Mouse (Mus musculus) limb, embryonic 13.5 days (tissue): ENCODE results near the gene Hoxb4. TPM values are rescaled to one million over a fixed set of nuclear protein-coding genes. Genes with fewer than 3 reads are reported as not detected.

Experiments
- ATAC-seq: fragments of 200-750 bp; cut with Nextera tagmentation; 2 replicates; pipeline ENCODE4 v1.8.0; 2017; ENCODE audit warnings: low read depth, moderate number of reproducible peaks, moderate TSS enrichment; ENCODE audit not compliant: low FRiP score
- H3K27ac ChIP-seq: fragments of 300-500 bp; sonication (generic); 2 replicates; pipeline ENCODE4 v1.5.1; 2015; ENCODE audit warnings: inconsistent platforms, mild to moderate bottlenecking, moderate library complexity
- H3K27me3 ChIP-seq: fragments of 300-500 bp; sonication (generic); 2 replicates; pipeline ENCODE4 v1.6.1; 2015; ENCODE audit warnings: mild to moderate bottlenecking, inconsistent platforms
- H3K36me3 ChIP-seq: fragments of 300-500 bp; sonication (generic); 2 replicates; pipeline ENCODE4 v1.6.1; 2015; ENCODE audit warnings: inconsistent platforms, mild to moderate bottlenecking, moderate library complexity
- H3K4me1 ChIP-seq: fragments of 300-500 bp; sonication (generic); 2 replicates; pipeline ENCODE4 v1.6.1; 2015; ENCODE audit warnings: inconsistent platforms
- H3K4me2 ChIP-seq: fragments of 300-500 bp; sonication (generic); replicated peaks from 2 replicates; pipeline ENCODE4 v1.6.1; 2015; ENCODE audit warnings: inconsistent platforms, mild to moderate bottlenecking, moderate library complexity
- H3K4me3 ChIP-seq: fragments of 300-500 bp; sonication (generic); 2 replicates; pipeline ENCODE4 v1.5.1; 2015; ENCODE audit warnings: moderate library complexity, mild to moderate bottlenecking, inconsistent platforms
- H3K9ac ChIP-seq: fragments of 300-500 bp; sonication (generic); 2 replicates; pipeline ENCODE4 v1.6.1; 2015; ENCODE audit warnings: mild to moderate bottlenecking, inconsistent platforms
- H3K9me3 ChIP-seq: fragments of 300-500 bp; sonication (generic); 2 replicates; pipeline ENCODE4 v1.6.1; 2016; ENCODE audit warnings: inconsistent platforms
- WGBS: fragments of 180-500 bp; shearing (Covaris S2); methylation state at CpG from one replicate; pipeline ENCODE4 v1.1.7; 2015; 5-methylcytosine and 5-hydroxymethylcytosine counted together
- polyA plus RNA-seq: library from polyadenylated mRNA; unstranded; fragments of >200 nt; fragmentation: Nextera tagmentation; extraction: Ambion mirVana; gene quantifications from 2 replicates; pipeline ENCODE4 v1.2.1, GENCODE M21; 2015

Gene Hoxb4
- polyA plus RNA-seq, 1 experiment from 2014 or later: 0.36 TPM

GRCm38 (mm10) chr11:96295092-96295835 is 22.8 kb upstream of the Hoxb4 start:
- Histone ChIP-seq H3K9me3 (no peaks in the 10 kb centered on the region), H3K4me1 (peaks cover 7% of the 10 kb centered on the region), H3K27ac (no peak overlapping the region), H3K36me3 (no peaks in the 10 kb centered on the region), H3K27me3 (peaks cover 98% of the 10 kb centered on the region), H3K4me3 (peak overlapping the region; percentile 24), H3K9ac (no peak overlapping the region), H3K4me2 (peak overlapping the region; percentile 42)
- ATAC-seq: no peak
- WGBS: under 1% methylated on average over 30 of the region's 30 CpGs

- H3K36me3 ChIP-seq: no peaks in the 10 kb centered on the region
- H3K27ac ChIP-seq: no peak overlapping the region
- H3K4me2 ChIP-seq: no peak overlapping the region
- no peaks in the 10 kb centered on the region for H3K9me3 ChIP-seq
- peaks cover 100% of the 10 kb centered on the region for H3K27me3 ChIP-seq
- peaks cover 13% of the 10 kb centered on the region for H3K4me1 ChIP-seq
- H3K9ac ChIP-seq: no peak overlapping the region
- no peak overlapping the region for H3K4me3 ChIP-seq
- WGBS: 9% methylated on average over 2 of the region's 2 CpGs
- ATAC-seq: no peak
Observed at GRCm38 (mm10) chr11:96296997-96297396, 21.1 kb upstream of the Hoxb4 start.

- Histone ChIP-seq H3K4me3 (no peak overlapping the region), H3K27me3 (peaks cover 100% of the 10 kb centered on the region), H3K9ac (no peak overlapping the region), H3K27ac (no peak overlapping the region), H3K9me3 (no peaks in the 10 kb centered on the region), H3K4me2 (no peak overlapping the region), H3K4me1 (peaks cover 13% of the 10 kb centered on the region), H3K36me3 (no peaks in the 10 kb centered on the region)
- no peak for ATAC-seq
- 8% methylated on average over 3 of the region's 3 CpGs for WGBS
Observed at GRCm38 (mm10) chr11:96297428-96297827, 20.6 kb upstream of the Hoxb4 start.

GRCm38 (mm10) chr11:96297968-96298635 is 20.0 kb upstream of the Hoxb4 start:
- Histone ChIP-seq H3K4me3 (no peak overlapping the region), H3K4me2 (no peak overlapping the region), H3K36me3 (no peaks in the 10 kb centered on the region)

GRCm38 (mm10) chr11:96298895-96299667 is 19.0 kb upstream of the Hoxb4 start:
- H3K4me3 ChIP-seq: peak overlapping the region; percentile 30
- H3K4me2 ChIP-seq: peak overlapping the region; percentile 55
- under 1% methylated on average over 65 of the region's 66 CpGs for WGBS
- no peak for ATAC-seq
- no peaks in the 10 kb centered on the region for H3K9me3 ChIP-seq
- H3K27me3 ChIP-seq: peaks cover 100% of the 10 kb centered on the region
- H3K27ac ChIP-seq: no peak overlapping the region
- 0 out of 2 replicates have a peak overlapping the region, but pooled peaks have one; percentile 35 for H3K9ac ChIP-seq
- H3K4me1 ChIP-seq: peaks cover 19% of the 10 kb centered on the region
- H3K36me3 ChIP-seq: no peaks in the 10 kb centered on the region

More at GRCm38 (mm10) chr11:96297968-96298635, 20.0 kb upstream of the Hoxb4 start:
- no peak overlapping the region for H3K9ac ChIP-seq
- 5% methylated on average over 11 of the region's 11 CpGs for WGBS
- no peaks in the 10 kb centered on the region for H3K9me3 ChIP-seq
- H3K27me3 ChIP-seq: peaks cover 100% of the 10 kb centered on the region
- no peak for ATAC-seq
- no peak overlapping the region for H3K27ac ChIP-seq
- H3K4me1 ChIP-seq: peaks cover 13% of the 10 kb centered on the region

- H3K27ac ChIP-seq: no peak overlapping the region
- peaks cover 19% of the 10 kb centered on the region for H3K4me1 ChIP-seq
- peaks cover 100% of the 10 kb centered on the region for H3K27me3 ChIP-seq
- no peak for ATAC-seq
- no peak overlapping the region; the same call in 1 of the 2 replicates for H3K4me3 ChIP-seq
- H3K9ac ChIP-seq: no peak overlapping the region
- WGBS: 3% methylated on average over 9 of the region's 9 CpGs
- peak overlapping the region; percentile 55 for H3K4me2 ChIP-seq
- H3K36me3 ChIP-seq: no peaks in the 10 kb centered on the region
- H3K9me3 ChIP-seq: no peaks in the 10 kb centered on the region
Observed at GRCm38 (mm10) chr11:96299781-96300180, 18.3 kb upstream of the Hoxb4 start.

- peaks cover 19% of the 10 kb centered on the region for H3K4me1 ChIP-seq
- H3K36me3 ChIP-seq: no peaks in the 10 kb centered on the region
- ATAC-seq: no peak
- peak overlapping the region; percentile 34 for H3K4me2 ChIP-seq
- 2% methylated on average over 35 of the region's 35 CpGs for WGBS
- H3K27me3 ChIP-seq: peaks cover 100% of the 10 kb centered on the region
- H3K9ac ChIP-seq: no peak overlapping the region
- H3K27ac ChIP-seq: no peak overlapping the region
- H3K4me3 ChIP-seq: peak overlapping the region; percentile 19
- no peaks in the 10 kb centered on the region for H3K9me3 ChIP-seq
Observed at GRCm38 (mm10) chr11:96300354-96301063, 17.6 kb upstream of the Hoxb4 start.

GRCm38 (mm10) chr11:96301064-96301431 is 17.0 kb upstream of the Hoxb4 start:
- no peak for ATAC-seq
- no peaks in the 10 kb centered on the region for H3K9me3 ChIP-seq
- peaks cover 100% of the 10 kb centered on the region for H3K27me3 ChIP-seq
- H3K36me3 ChIP-seq: no peaks in the 10 kb centered on the region
- peak overlapping the region; percentile 34; the same call in 1 of the 2 replicates for H3K4me2 ChIP-seq
- no peak overlapping the region for H3K9ac ChIP-seq
- no peak overlapping the region for H3K27ac ChIP-seq
- H3K4me3 ChIP-seq: peak overlapping the region; percentile 19
- peaks cover 19% of the 10 kb centered on the region for H3K4me1 ChIP-seq
- 11% methylated on average over 10 of the region's 10 CpGs for WGBS

- H3K9ac ChIP-seq: no peak overlapping the region
- peaks cover 100% of the 10 kb centered on the region for H3K27me3 ChIP-seq
- no peak overlapping the region for H3K27ac ChIP-seq
- H3K4me3 ChIP-seq: no peak overlapping the region
- H3K9me3 ChIP-seq: no peaks in the 10 kb centered on the region
- WGBS: 7% methylated on average over 15 of the region's 15 CpGs
- no peak for ATAC-seq
- H3K4me2 ChIP-seq: no peak overlapping the region
- H3K4me1 ChIP-seq: peaks cover 19% of the 10 kb centered on the region
- H3K36me3 ChIP-seq: no peaks in the 10 kb centered on the region
Observed at GRCm38 (mm10) chr11:96301837-96302236, 16.2 kb upstream of the Hoxb4 start.

- Histone ChIP-seq H3K4me1 (peaks cover 19% of the 10 kb centered on the region), H3K9me3 (no peaks in the 10 kb centered on the region), H3K4me2 (no peak overlapping the region), H3K27me3 (peaks cover 100% of the 10 kb centered on the region), H3K4me3 (no peak overlapping the region), H3K36me3 (no peaks in the 10 kb centered on the region), H3K27ac (no peak overlapping the region), H3K9ac (no peak overlapping the region)
- 7% methylated on average over 23 of the region's 23 CpGs for WGBS
- ATAC-seq: no peak
Observed at GRCm38 (mm10) chr11:96302381-96303150, 15.5 kb upstream of the Hoxb4 start.
